Mouse (Mus musculus) testis, adult 2 months (tissue): ENCODE results near the gene Cpm. TPM values are rescaled to one million over a fixed set of nuclear protein-coding genes. Genes with fewer than 3 reads are reported as not detected.

Source experiments
- H3K27ac ChIP-seq: fragments of 200-500 bp; 2 replicates; pipeline ENCODE4 v1.5.1; 2012; ENCODE audit warnings: low read depth, low read length; ENCODE audit not compliant: control insufficient read depth, insufficient read depth
- H3K27me3 ChIP-seq: fragments of 200-500 bp; 2 replicates; pipeline ENCODE4 v1.6.1; 2012; ENCODE audit warnings: mild to moderate bottlenecking, low read length, moderate library complexity; ENCODE audit not compliant: control insufficient read depth, insufficient read depth
- H3K36me3 ChIP-seq: fragments of 200-500 bp; 2 replicates; pipeline ENCODE4 v1.6.1; 2012; ENCODE audit warnings: mild to moderate bottlenecking, low read length; ENCODE audit not compliant: control insufficient read depth, insufficient read depth
- H3K4me1 ChIP-seq: fragments of 200-500 bp; 2 replicates; pipeline ENCODE4 v1.6.1; 2012; ENCODE audit warnings: low read length; ENCODE audit not compliant: control insufficient read depth, insufficient read depth
- H3K4me3 ChIP-seq: fragments of 200-500 bp; 2 replicates; pipeline ENCODE4 v1.5.1; 2012; ENCODE audit warnings: low read depth, mild to moderate bottlenecking, low read length, moderate library complexity, mixed read lengths; ENCODE audit not compliant: control insufficient read depth
- CTCF ChIP-seq: fragments of 200-500 bp; IDR thresholded peaks from 2 replicates; pipeline ENCODE4 v1.5.1; 2012; ENCODE audit warnings: low read depth, mild to moderate bottlenecking, inconsistent platforms, low read length, moderate library complexity; ENCODE audit not compliant: control insufficient read depth, insufficient read depth, insufficient replicate concordance
- POLR2A ChIP-seq: fragments of 200-500 bp; IDR thresholded peaks from 2 replicates; pipeline ENCODE4 v1.6.1; 2012; ENCODE audit warnings: low read depth, mild to moderate bottlenecking, inconsistent platforms, low read length, moderate library complexity; ENCODE audit not compliant: control insufficient read depth
- polyA plus RNA-seq: library from polyadenylated mRNA; depleted of rRNA; stranded (reverse); fragments of >200 nt; gene quantifications from 2 replicates; pipeline ENCODE4 v1.2.3, GENCODE M21; 2012

Cpm gene
- polyA plus RNA-seq, 1 experiment: 0.77 TPM

GRCm38 (mm10) chr10:117659430-117659813, 30.1 kb downstream of the Cpm start:
- TF ChIP-seq POLR2A (no peak), CTCF (no peak)
- Histone ChIP-seq H3K27ac (no peak overlapping the region), H3K4me3 (no peak overlapping the region), H3K36me3 (no peaks in the 10 kb centered on the region), H3K27me3 (no peaks in the 10 kb centered on the region), H3K4me1 (peaks cover 14% of the 10 kb centered on the region)

GRCm38 (mm10) chr10:117659819-117660218, 30.5 kb downstream of the Cpm start:
- Histone ChIP-seq H3K4me1 (peaks cover 16% of the 10 kb centered on the region), H3K27me3 (no peaks in the 10 kb centered on the region), H3K4me3 (no peak overlapping the region), H3K36me3 (no peaks in the 10 kb centered on the region), H3K27ac (no peak overlapping the region)
- TF ChIP-seq CTCF (no peak), POLR2A (no peak)

GRCm38 (mm10) chr10:117662316-117663055, 33.2 kb downstream of the Cpm start:
- peaks cover 16% of the 10 kb centered on the region for H3K4me1 ChIP-seq
- H3K36me3 ChIP-seq: no peaks in the 10 kb centered on the region
- H3K27me3 ChIP-seq: no peaks in the 10 kb centered on the region
- no peak overlapping the region for H3K27ac ChIP-seq
- H3K4me3 ChIP-seq: no peak overlapping the region; the same call in 1 of the 2 replicates
- no peak for TF ChIP-seq POLR2A
- no peak for TF ChIP-seq CTCF

- Histone ChIP-seq H3K36me3 (no peaks in the 10 kb centered on the region), H3K27me3 (no peaks in the 10 kb centered on the region), H3K27ac (no peak overlapping the region), H3K4me3 (peak overlapping the region; percentile 79), H3K4me1 (peaks cover 16% of the 10 kb centered on the region)
- no peak for TF ChIP-seq CTCF
- no peak for TF ChIP-seq POLR2A
Measured at GRCm38 (mm10) chr10:117663056-117663864, 34.0 kb downstream of the Cpm start.

- H3K4me1 ChIP-seq: peaks cover 16% of the 10 kb centered on the region
- no peaks in the 10 kb centered on the region for H3K27me3 ChIP-seq
- H3K27ac ChIP-seq: no peak overlapping the region
- TF ChIP-seq CTCF: no peak
- no peak for TF ChIP-seq POLR2A
- H3K36me3 ChIP-seq: no peaks in the 10 kb centered on the region
- H3K4me3 ChIP-seq: peak overlapping the region; percentile 79
Measured at GRCm38 (mm10) chr10:117663865-117664200, 34.5 kb downstream of the Cpm start.

GRCm38 (mm10) chr10:117664208-117664925, 35.1 kb downstream of the Cpm start:
- Histone ChIP-seq H3K36me3 (no peaks in the 10 kb centered on the region), H3K27me3 (no peaks in the 10 kb centered on the region), H3K4me1 (peaks cover 16% of the 10 kb centered on the region), H3K27ac (no peak overlapping the region), H3K4me3 (peak overlapping the region; percentile 79)
- no peak for TF ChIP-seq CTCF
- no peak for TF ChIP-seq POLR2A

- peaks cover 16% of the 10 kb centered on the region for H3K4me1 ChIP-seq
- H3K36me3 ChIP-seq: no peaks in the 10 kb centered on the region
- TF ChIP-seq CTCF (no peak), POLR2A (no peak)
- H3K27ac ChIP-seq: no peak overlapping the region
- no peaks in the 10 kb centered on the region for H3K27me3 ChIP-seq
- peak overlapping the region; percentile 49 for H3K4me3 ChIP-seq
Measured at GRCm38 (mm10) chr10:117664926-117665209, 35.6 kb downstream of the Cpm start.
